Mouse (Mus musculus): Measurements from ENCODE around the gene Cenpm. TPM values are rescaled to one million over a fixed set of nuclear protein-coding genes. Genes with fewer than 3 reads are reported as not detected.

The Cenpm gene
- polyA plus RNA-seq, 1 experiment from 2014 or later = 10.7 TPM

- H3K9me3 ChIP-seq = no peaks in the 10 kb centered on the region
- peaks cover 71% of the 10 kb centered on the region for H3K27me3 ChIP-seq (replicated peaks)
- peaks cover 37% of the 10 kb centered on the region for H3K4me1 ChIP-seq
- no peak overlapping the region for H3K9ac ChIP-seq
- WGBS = 79% methylated on average over 13 of the region's 13 CpGs
- H3K27ac ChIP-seq = no peak overlapping the region
- H3K4me3 ChIP-seq = no peak overlapping the region
- no peaks in the 10 kb centered on the region; the same call in 1 of the 2 replicates for H3K36me3 ChIP-seq (replicated peaks)
- no peak overlapping the region for H3K4me2 ChIP-seq
- ATAC-seq (replicated peaks) = no peak
Observed at GRCm38 (mm10) chr15:82209295-82210050, 35.1 kb downstream of the Cenpm start.

- Histone ChIP-seq H3K4me2 (no peak overlapping the region), H3K4me1 (peaks cover 37% of the 10 kb centered on the region), H3K4me3 (no peak overlapping the region), H3K9me3 (no peaks in the 10 kb centered on the region), H3K27ac (no peak overlapping the region), H3K27me3 (replicated peaks) (peaks cover 64% of the 10 kb centered on the region), H3K36me3 (replicated peaks) (peaks cover 8% of the 10 kb centered on the region), H3K9ac (no peak overlapping the region)
- WGBS = 84% methylated on average over 8 of the region's 8 CpGs
- ATAC-seq (replicated peaks) = no peak
Observed at GRCm38 (mm10) chr15:82208307-82208706, 36.2 kb downstream of the Cenpm start.

- Histone ChIP-seq H3K9me3 (no peaks in the 10 kb centered on the region), H3K9ac (no peak overlapping the region), H3K27ac (no peak overlapping the region), H3K4me2 (peak overlapping the region; percentile 19), H3K4me3 (peak overlapping the region; percentile 2; the same call in 1 of the 2 replicates), H3K36me3 (replicated peaks) (peaks cover 15% of the 10 kb centered on the region), H3K27me3 (replicated peaks) (peaks cover 57% of the 10 kb centered on the region), H3K4me1 (peaks cover 35% of the 10 kb centered on the region)
- 14% methylated on average over 30 of the region's 30 CpGs for WGBS
- ATAC-seq (replicated peaks) = no peak
Observed at GRCm38 (mm10) chr15:82207504-82208219, 36.9 kb downstream of the Cenpm start.

GRCm38 (mm10) chr15:82207105-82207459, 37.5 kb downstream of the Cenpm start:
- Histone ChIP-seq H3K27me3 (replicated peaks) (peaks cover 52% of the 10 kb centered on the region), H3K4me1 (peaks cover 29% of the 10 kb centered on the region), H3K4me2 (peak overlapping the region; percentile 19), H3K27ac (no peak overlapping the region), H3K4me3 (peak overlapping the region; percentile 2; the same call in 1 of the 2 replicates), H3K36me3 (replicated peaks) (peaks cover 15% of the 10 kb centered on the region), H3K9ac (no peak overlapping the region), H3K9me3 (no peaks in the 10 kb centered on the region)
- 17% methylated on average over 34 of the region's 34 CpGs for WGBS
- ATAC-seq (replicated peaks) = no peak

- 55% methylated on average over 9 of the region's 9 CpGs for WGBS
- peaks cover 18% of the 10 kb centered on the region for H3K36me3 ChIP-seq (replicated peaks)
- peaks cover 46% of the 10 kb centered on the region for H3K27me3 ChIP-seq (replicated peaks)
- H3K9me3 ChIP-seq = no peaks in the 10 kb centered on the region
- H3K27ac ChIP-seq = no peak overlapping the region
- H3K4me1 ChIP-seq = peaks cover 23% of the 10 kb centered on the region
- ATAC-seq (replicated peaks) = peak; percentile 69
- H3K9ac ChIP-seq = no peak overlapping the region
- H3K4me2 ChIP-seq = no peak overlapping the region
- 0 out of 2 replicates have a peak overlapping the region, but pooled peaks have one; percentile 2 for H3K4me3 ChIP-seq
Observed at GRCm38 (mm10) chr15:82206365-82207104, 38.0 kb downstream of the Cenpm start.

GRCm38 (mm10) chr15:82204680-82205371, 39.7 kb downstream of the Cenpm start:
- no peak overlapping the region for H3K27ac ChIP-seq
- peaks cover 29% of the 10 kb centered on the region for H3K27me3 ChIP-seq (replicated peaks)
- H3K9me3 ChIP-seq = no peaks in the 10 kb centered on the region
- ATAC-seq (replicated peaks) = no peak
- peaks cover 21% of the 10 kb centered on the region for H3K4me1 ChIP-seq
- WGBS = 61% methylated on average over 10 of the region's 10 CpGs
- no peak overlapping the region for H3K4me3 ChIP-seq
- H3K9ac ChIP-seq = no peak overlapping the region
- no peak overlapping the region for H3K4me2 ChIP-seq
- peaks cover 23% of the 10 kb centered on the region for H3K36me3 ChIP-seq (replicated peaks)

- H3K9ac ChIP-seq = no peak overlapping the region
- peaks cover 33% of the 10 kb centered on the region for H3K36me3 ChIP-seq (replicated peaks)
- H3K4me1 ChIP-seq = peaks cover 21% of the 10 kb centered on the region
- WGBS = 61% methylated on average over 20 of the region's 20 CpGs
- no peak for ATAC-seq (replicated peaks)
- no peak overlapping the region for H3K4me3 ChIP-seq
- H3K27ac ChIP-seq = no peak overlapping the region
- H3K9me3 ChIP-seq = no peaks in the 10 kb centered on the region
- H3K4me2 ChIP-seq = no peak overlapping the region
- H3K27me3 ChIP-seq (replicated peaks) = peaks cover 22% of the 10 kb centered on the region
Observed at GRCm38 (mm10) chr15:82203611-82204351, 40.8 kb downstream of the Cenpm start.

- Histone ChIP-seq H3K4me3 (no peak overlapping the region), H3K9me3 (no peaks in the 10 kb centered on the region), H3K27ac (no peak overlapping the region), H3K9ac (no peak overlapping the region), H3K36me3 (replicated peaks) (peaks cover 39% of the 10 kb centered on the region), H3K4me2 (no peak overlapping the region), H3K27me3 (replicated peaks) (peaks cover 19% of the 10 kb centered on the region), H3K4me1 (peaks cover 21% of the 10 kb centered on the region)
- no peak for ATAC-seq (replicated peaks)
- WGBS = 93% methylated on average over 10 of the region's 10 CpGs
Observed at GRCm38 (mm10) chr15:82203090-82203489, 41.5 kb downstream of the Cenpm start.

- peaks cover 12% of the 10 kb centered on the region for H3K4me1 ChIP-seq
- no peak for ATAC-seq (replicated peaks)
- H3K9me3 ChIP-seq = no peaks in the 10 kb centered on the region
- H3K27me3 ChIP-seq (replicated peaks) = peaks cover 12% of the 10 kb centered on the region
- H3K4me3 ChIP-seq = no peak overlapping the region
- WGBS = 92% methylated on average over 6 of the region's 6 CpGs
- no peak overlapping the region for H3K27ac ChIP-seq
- no peak overlapping the region for H3K9ac ChIP-seq
- no peak overlapping the region for H3K4me2 ChIP-seq
- peaks cover 39% of the 10 kb centered on the region for H3K36me3 ChIP-seq (replicated peaks)
Observed at GRCm38 (mm10) chr15:82202086-82202485, 42.5 kb downstream of the Cenpm start.

GRCm38 (mm10) chr15:82199546-82199945, 45.0 kb downstream of the Cenpm start:
- Histone ChIP-seq H3K27ac (no peak overlapping the region), H3K27me3 (replicated peaks) (no peaks in the 10 kb centered on the region), H3K4me2 (no peak overlapping the region), H3K9ac (no peak overlapping the region), H3K4me1 (no peaks in the 10 kb centered on the region), H3K4me3 (no peak overlapping the region), H3K36me3 (replicated peaks) (peaks cover 59% of the 10 kb centered on the region), H3K9me3 (no peaks in the 10 kb centered on the region)
- no peak for ATAC-seq (replicated peaks)
- 89% methylated on average over 12 of the region's 12 CpGs for WGBS

GRCm38 (mm10) chr15:82198342-82198741, 46.2 kb downstream of the Cenpm start:
- no peak overlapping the region for H3K27ac ChIP-seq
- ATAC-seq (replicated peaks) = no peak
- 87% methylated on average over 7 of the region's 7 CpGs for WGBS

More at GRCm38 (mm10) chr15:82198342-82198741, 46.2 kb downstream of the Cenpm start:
- Histone ChIP-seq H3K36me3 (replicated peaks) (peaks cover 63% of the 10 kb centered on the region), H3K9ac (no peak overlapping the region), H3K4me2 (no peak overlapping the region), H3K4me1 (no peaks in the 10 kb centered on the region), H3K4me3 (no peak overlapping the region), H3K27me3 (replicated peaks) (no peaks in the 10 kb centered on the region), H3K9me3 (no peaks in the 10 kb centered on the region)

All from midbrain, embryonic 15.5 days (tissue).